Mouse (Mus musculus) megakaryocyte, embryonic 14.5 days (primary cell): Measurements from ENCODE around the gene 1110017D15Rik.

Source experiments
- FLI1 ChIP-seq: IDR thresholded peaks from 2 replicates; pipeline ENCODE4 v1.6.1; 2012; ENCODE audit warnings: low read length, inconsistent platforms, mixed read lengths
- GATA1 ChIP-seq: IDR thresholded peaks from 3 replicates; pipeline ENCODE4 v1.6.1; 2012; ENCODE audit warnings: mixed read lengths, low read length, inconsistent platforms, borderline replicate concordance

- TF ChIP-seq FLI1 = no peak
- no peak for TF ChIP-seq GATA1
Measured at GRCm38 (mm10) chr4:41532420-41532819, 15.3 kb upstream of the 1110017D15Rik start.
